Mouse (Mus musculus) midbrain, postnatal 0 days (tissue): ENCODE measurements around the gene Coa7. TPM values are rescaled to one million over a fixed set of nuclear protein-coding genes. Genes with fewer than 3 reads are reported as not detected.
A peak's percentile ranks its signal among the peaks of the same experiment; 100 is the strongest.

ENCODE experiments used
- ATAC-seq: fragments of 200-750 bp; cut with Nextera tagmentation; 2 replicates; pipeline ENCODE4 v1.8.0; 2017; ENCODE audit warnings: moderate number of reproducible peaks, mild to moderate bottlenecking, moderate TSS enrichment, moderate library complexity; ENCODE audit not compliant: low FRiP score
- DNase-seq: peaks from one replicate; pipeline ENCODE4 v3.0.0-alpha.2; 2015; ENCODE audit warnings: low spot score
- H3K27ac ChIP-seq: fragments of 300-500 bp; sonication (generic); 2 replicates; pipeline ENCODE4 v1.5.1; 2014; ENCODE audit warnings: low read depth, mild to moderate bottlenecking, low read length, mixed read lengths
- H3K27me3 ChIP-seq: fragments of 300-500 bp; sonication (generic); 2 replicates; pipeline ENCODE4 v1.6.1; 2014; ENCODE audit warnings: low read length, control low read depth, mixed read lengths; ENCODE audit not compliant: insufficient read depth
- H3K36me3 ChIP-seq: fragments of 300-500 bp; sonication (generic); 2 replicates; pipeline ENCODE4 v1.6.1; 2014; ENCODE audit warnings: low read length, control low read depth, mixed read lengths; ENCODE audit not compliant: insufficient read depth
- H3K4me1 ChIP-seq: fragments of 300-500 bp; sonication (generic); 2 replicates; pipeline ENCODE4 v1.6.1; 2014; ENCODE audit warnings: mild to moderate bottlenecking, control low read depth, antibody characterized with exemption, low read length, mixed read lengths; ENCODE audit not compliant: insufficient read depth
- H3K4me2 ChIP-seq: fragments of 300-500 bp; sonication (generic); 2 replicates; pipeline ENCODE4 v1.6.1; 2014; ENCODE audit warnings: low read depth, mild to moderate bottlenecking, low read length, mixed read lengths; ENCODE audit not compliant: poor library complexity, severe bottlenecking
- H3K4me3 ChIP-seq: fragments of 300-500 bp; sonication (generic); 2 replicates; pipeline ENCODE4 v1.5.1; 2014; ENCODE audit warnings: low read depth, mild to moderate bottlenecking, low read length, moderate library complexity
- H3K9ac ChIP-seq: fragments of 300-500 bp; sonication (generic); replicated peaks from 2 replicates; pipeline ENCODE4 v1.6.1; 2014; ENCODE audit warnings: mild to moderate bottlenecking, low read length, moderate library complexity, mixed read lengths; ENCODE audit not compliant: poor library complexity, severe bottlenecking
- H3K9me3 ChIP-seq: fragments of 300-500 bp; sonication (generic); 2 replicates; pipeline ENCODE4 v1.6.1; 2016; ENCODE audit warnings: low read length, control low read depth
- CTCF ChIP-seq: IDR thresholded peaks from 2 replicates; pipeline ENCODE4 v1.5.1; 2016; ENCODE audit warnings: antibody characterized with exemption, mild to moderate bottlenecking
- WGBS: fragments of 180-500 bp; shearing (Covaris S2); extraction: QIAGEN DNeasy Blood & Tissue Kit; methylation state at CpG from one replicate; pipeline ENCODE4 v1.1.7; 2014; 5-methylcytosine and 5-hydroxymethylcytosine counted together
- polyA plus RNA-seq: library from polyadenylated mRNA; unstranded; fragments of >200 nt; fragmentation: Nextera tagmentation; extraction: Ambion mirVana; gene quantifications from 2 replicates; pipeline ENCODE4 v1.2.1, GENCODE M21; 2015
- total RNA-seq: library from RNA; depleted of rRNA; stranded (reverse); fragments of >200 nt; gene quantifications from 2 replicates; pipeline ENCODE4 v1.2.3, GENCODE M21; 2014

The Coa7 gene
- total and polyA plus RNA-seq, 2 experiments from 2014 or later, result 59.5 to 59.6 TPM

- no peaks in the 10 kb centered on the region for H3K9me3 ChIP-seq
- H3K9ac ChIP-seq, result no peak overlapping the region
- no peak overlapping the region for H3K27ac ChIP-seq
- DNase-seq (no peak), ATAC-seq (no peak)
- no peak overlapping the region for H3K4me3 ChIP-seq
- no peaks in the 10 kb centered on the region for H3K4me1 ChIP-seq
- H3K27me3 ChIP-seq, result no peaks in the 10 kb centered on the region
- 72% methylated on average over 5 of the region's 5 CpGs for WGBS
- no peak for TF ChIP-seq CTCF
- no peaks in the 10 kb centered on the region for H3K36me3 ChIP-seq
- no peak overlapping the region for H3K4me2 ChIP-seq
These were observed 4.4 kb upstream of the Coa7 start for GRCm38 (mm10) chr4:108323588-108323987.

DNA sequence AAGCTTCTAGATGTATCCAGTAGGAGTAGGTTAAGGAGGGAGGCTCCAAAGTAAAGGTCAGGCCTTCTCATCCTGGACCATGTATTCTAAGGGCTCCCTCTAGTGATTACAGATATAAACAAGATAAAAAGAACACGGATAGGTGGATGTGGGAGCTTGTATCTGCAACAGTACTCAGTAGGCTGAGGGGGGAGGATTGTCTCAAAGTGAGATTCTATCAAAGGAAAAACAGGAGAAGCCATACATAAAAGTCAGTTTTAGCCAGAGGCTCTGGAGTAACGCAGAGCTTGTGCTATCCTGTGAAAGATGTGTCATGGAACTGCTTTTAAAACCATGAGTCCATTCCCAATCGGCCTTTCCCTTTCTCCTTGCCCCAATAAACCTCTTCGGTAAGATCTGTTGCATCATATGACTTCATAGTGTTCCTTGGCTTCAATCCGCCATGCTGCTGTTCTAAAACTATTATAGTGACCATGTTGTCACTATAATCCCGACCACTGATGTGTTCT is 815 bp upstream of the Coa7 start:
- H3K9ac ChIP-seq, result no peak overlapping the region
- H3K4me1 ChIP-seq, result no peaks in the 10 kb centered on the region
- no peaks in the 10 kb centered on the region for H3K27me3 ChIP-seq
- DNase-seq (peak; percentile 75), ATAC-seq (no peak)
- TF ChIP-seq CTCF, result peak; percentile 72
- 29% methylated on average over 6 of the region's 6 CpGs for WGBS
- H3K36me3 ChIP-seq, result 0 out of 2 replicates have a peak, but pooled peaks cover 5% of the 10 kb centered on the region
- peak overlapping the region; percentile 67 for H3K4me3 ChIP-seq
- H3K27ac ChIP-seq, result peak overlapping the region; percentile 93
- no peaks in the 10 kb centered on the region for H3K9me3 ChIP-seq
- H3K4me2 ChIP-seq, result peak overlapping the region; percentile 58

DNA sequence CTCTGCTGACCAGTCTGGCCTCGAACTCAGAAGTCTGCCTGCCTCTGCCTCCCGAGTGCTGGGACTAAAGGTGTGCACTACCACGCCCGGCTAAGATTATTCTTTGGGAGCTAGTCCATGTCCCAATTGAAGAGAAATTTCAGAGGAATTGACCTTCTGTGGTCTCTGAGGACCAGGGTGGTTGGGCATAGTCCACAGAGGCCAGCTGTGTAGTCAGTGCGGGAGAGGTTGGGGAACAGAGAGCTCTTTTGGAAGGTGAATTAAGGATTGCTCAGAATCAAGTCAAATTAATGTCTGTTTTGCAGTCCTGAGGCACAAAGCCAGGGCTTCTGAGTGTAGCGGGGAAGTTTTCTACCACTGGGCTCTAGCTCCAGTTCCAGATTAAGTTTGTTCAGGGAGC is 1.9 kb downstream of the Coa7 start:
- H3K4me3 ChIP-seq, result no peak overlapping the region
- no peak for TF ChIP-seq CTCF
- no peaks in the 10 kb centered on the region for H3K4me1 ChIP-seq
- peaks cover 9% of the 10 kb centered on the region; the same call in 1 of the 2 replicates for H3K36me3 ChIP-seq
- no peaks in the 10 kb centered on the region for H3K9me3 ChIP-seq
- H3K27me3 ChIP-seq, result no peaks in the 10 kb centered on the region
- H3K4me2 ChIP-seq, result no peak overlapping the region
- H3K9ac ChIP-seq, result no peak overlapping the region
- DNase-seq, result no peak
- no peak overlapping the region for H3K27ac ChIP-seq
- 97% methylated on average over 6 of the region's 6 CpGs for WGBS
- no peak for ATAC-seq

GRCm38 (mm10) chr4:108332041-108332440 is 4.1 kb downstream of the Coa7 start:
- no peak overlapping the region for H3K27ac ChIP-seq
- no peaks in the 10 kb centered on the region for H3K27me3 ChIP-seq
- H3K9me3 ChIP-seq, result no peaks in the 10 kb centered on the region
- no peak overlapping the region for H3K9ac ChIP-seq
- no peaks in the 10 kb centered on the region for H3K4me1 ChIP-seq
- DNase-seq, result no peak
- no peak for ATAC-seq
- 87% methylated on average over 9 of the region's 9 CpGs for WGBS
- H3K4me3 ChIP-seq, result no peak overlapping the region
- no peak for TF ChIP-seq CTCF
- peaks cover 15% of the 10 kb centered on the region for H3K36me3 ChIP-seq
- H3K4me2 ChIP-seq, result no peak overlapping the region

DNA sequence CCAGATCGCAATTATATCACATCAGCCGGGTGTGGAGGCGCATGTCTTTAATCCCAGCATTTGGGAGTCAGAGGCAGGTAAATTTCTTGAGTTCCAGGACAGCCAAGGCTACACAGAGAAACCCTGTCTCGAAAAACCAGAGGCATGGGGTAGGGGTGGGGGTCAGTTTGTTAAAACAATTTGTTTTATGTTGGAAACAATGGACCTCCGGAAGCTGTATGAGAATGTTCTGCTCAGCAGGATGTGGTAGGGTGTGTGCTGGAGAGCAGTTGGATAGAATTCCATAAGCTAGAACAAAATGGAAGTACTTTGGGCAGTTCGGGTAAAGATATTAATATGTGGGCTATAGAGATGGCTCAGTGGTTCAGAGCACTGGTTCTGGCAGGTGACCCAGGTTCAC is 7.5 kb downstream of the Coa7 start:
- ATAC-seq (no peak), DNase-seq (no peak)
- Histone ChIP-seq H3K27ac (no peak overlapping the region), H3K4me1 (no peaks in the 10 kb centered on the region), H3K4me3 (no peak overlapping the region), H3K27me3 (no peaks in the 10 kb centered on the region), H3K36me3 (peaks cover 31% of the 10 kb centered on the region), H3K4me2 (no peak overlapping the region), H3K9ac (no peak overlapping the region), H3K9me3 (no peaks in the 10 kb centered on the region)
- TF ChIP-seq CTCF, result no peak
- 87% methylated on average over 6 of the region's 6 CpGs for WGBS

- Histone ChIP-seq H3K4me2 (no peak overlapping the region), H3K36me3 (peaks cover 29% of the 10 kb centered on the region), H3K4me1 (no peaks in the 10 kb centered on the region), H3K4me3 (no peak overlapping the region), H3K27me3 (no peaks in the 10 kb centered on the region), H3K9ac (no peak overlapping the region), H3K9me3 (no peaks in the 10 kb centered on the region), H3K27ac (no peak overlapping the region)
- no peak for TF ChIP-seq CTCF
- DNase-seq (no peak), ATAC-seq (no peak)
- WGBS, result 84% methylated on average over 2 of the region's 2 CpGs
These were observed 8.8 kb downstream of the Coa7 start for GRCm38 (mm10) chr4:108336765-108337164.
